Comparison of ENCODE assay signal across 1 mouse cellular context in genomic region chr8:117205884-117206283, GRCm38 (mm10).
TF ChIP-seq lines count a peak whose summit lies in the region.

No protein-coding gene starts in this region.

TF ChIP-seq in MEL, 35 proteins besides CTCF, POLR2A, EP300 and RAD21 (continued from another document):
- TF ChIP-seq ETS1 (IDR thresholded peaks at IDR 0.05; ENCODE audit: low read depth, low read length), result peak; percentile 27; the same call in 1 of the 2 replicates
- no peak for TF ChIP-seq USF2 (IDR thresholded peaks at IDR 0.05; ENCODE audit: borderline replicate concordance in 1 of 2, insufficient read depth in 1 of 2, low read depth in 1 of 2, low read length in 2 of 2)
- no peak for TF ChIP-seq CHD1 (IDR thresholded peaks at IDR 0.05; ENCODE audit: low read depth, low read length)
- no peak for TF ChIP-seq ZNF384 (IDR thresholded peaks at IDR 0.05; ENCODE audit: low read depth, low read length)
- no peak for TF ChIP-seq RCOR1 (IDR thresholded peaks at IDR 0.05; ENCODE audit: low read depth, low read length)
- TF ChIP-seq TAL1 (IDR thresholded peaks at IDR 0.05; ENCODE audit: low read length), result peak; percentile 44
- no peak for TF ChIP-seq MXI1 (IDR thresholded peaks at IDR 0.05; ENCODE audit: low read depth, low read length)
- TF ChIP-seq POLR2AphosphoS5 (IDR thresholded peaks at IDR 0.05; ENCODE audit: borderline replicate concordance, low read depth, low read length), result no peak
- no peak for TF ChIP-seq MAZ (IDR thresholded peaks at IDR 0.05; ENCODE audit: low read depth, low read length)
- TF ChIP-seq MYC (IDR thresholded peaks at IDR 0.05; ENCODE audit: low read depth, low read length), result no peak
TF ChIP-seq in MEL: peak in this region for 5.
